Mouse (Mus musculus) inflammation-experienced regulatory T-cells, adult 6 months (primary cell): ENCODE measurements around the gene Oasl1. TPM values are rescaled to one million over a fixed set of nuclear protein-coding genes. Genes with fewer than 3 reads are reported as not detected.
"Not testable (repeated sequence)": the region's sequence is repeated elsewhere in the genome, so short reads cannot be mapped to it uniquely, and the experiment has no call there.

Source experiments
- ATAC-seq: one replicate; pipeline ENCODE4 v1.8.0; 2017
- polyA plus RNA-seq, 3 experiments: library from polyadenylated mRNA; unstranded; fragments of 100-300 nt; shearing (Covaris generic); gene quantifications; one replicate each; pipeline ENCODE4 v1.2.1; 2017

Oasl1 gene
- 1 to 10 TPM; 1.9 to 3.9 (median 2.6) TPM for polyA plus RNA-seq

DNA sequence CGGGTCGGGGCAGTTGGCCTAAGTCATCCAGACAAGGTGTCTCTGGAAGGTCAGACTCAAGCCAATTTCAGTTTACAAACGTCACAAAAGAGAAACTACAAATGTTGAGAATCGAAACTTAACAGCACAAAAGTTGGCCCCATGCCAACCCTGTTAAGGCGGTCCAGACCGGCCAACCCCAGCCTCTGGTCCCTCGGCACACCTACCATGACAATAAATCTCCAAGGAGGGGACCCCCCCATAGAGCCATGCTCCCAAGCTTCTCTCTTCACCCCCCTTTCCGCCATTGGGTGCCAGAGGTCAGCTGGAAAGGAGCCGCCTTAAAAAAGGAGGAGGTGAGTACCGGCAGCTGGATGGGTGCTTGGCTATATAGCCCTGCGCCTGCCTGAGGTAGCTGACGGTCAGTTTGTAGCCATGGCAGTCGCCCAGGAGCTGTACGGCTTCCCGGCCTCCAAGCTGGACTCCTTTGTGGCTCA lies at the start of gene Oasl1:
Oasl1 (plus strand) TSS at position 243 of the 476 bp plus-strand sequence.
- ATAC-seq = no peak

DNA sequence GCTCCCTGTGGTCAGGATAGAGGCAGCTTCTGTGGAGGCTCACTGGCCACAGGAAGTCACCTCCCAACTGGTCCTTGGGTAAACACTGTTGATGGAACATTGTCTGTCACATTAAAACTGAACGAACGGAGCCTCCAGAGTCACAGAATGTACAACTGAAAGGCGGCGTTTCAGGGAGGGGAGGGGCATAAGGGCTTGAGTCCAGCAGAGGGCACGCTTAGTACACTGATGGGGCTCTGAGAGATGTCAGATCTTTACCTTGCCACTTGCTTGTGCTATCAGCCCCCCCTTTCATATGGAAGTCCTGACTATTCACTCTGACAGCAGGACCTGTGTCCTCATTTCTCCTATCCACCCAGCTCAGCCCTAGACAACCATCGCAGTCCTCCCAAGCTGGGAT lies 47.2 kb upstream of the Oasl1 start:
- no peak for ATAC-seq

GRCm38 (mm10) chr5:114876331-114876730 lies 46.7 kb upstream of the Oasl1 start:
- ATAC-seq = no peak

GRCm38 (mm10) chr5:114877487-114877886 lies 45.6 kb upstream of the Oasl1 start:
- no peak for ATAC-seq

- ATAC-seq = no peak
Observed at GRCm38 (mm10) chr5:114879399-114879798, 43.6 kb upstream of the Oasl1 start.

DNA sequence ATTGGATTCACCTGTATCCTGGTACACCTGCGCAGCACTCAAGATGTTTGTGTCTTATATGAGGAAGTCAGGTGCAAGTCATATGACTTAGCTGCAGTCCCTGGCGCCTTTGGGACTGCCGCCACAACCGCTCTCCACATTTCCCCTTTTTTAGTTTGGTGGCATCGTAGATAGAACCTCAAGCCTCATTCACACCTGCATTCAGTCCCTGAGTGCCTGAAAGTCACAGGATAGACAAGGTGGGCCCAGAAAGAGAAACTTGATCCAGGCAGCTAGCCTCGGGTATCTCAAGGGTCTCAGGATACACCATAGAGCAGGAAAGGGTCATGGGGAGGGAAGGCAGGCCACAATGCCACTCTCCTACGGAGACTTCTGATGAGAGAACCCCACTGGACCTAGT lies 40.7 kb upstream of the Oasl1 start:
- not testable (repeated sequence) for ATAC-seq

- ATAC-seq = no peak
Observed at GRCm38 (mm10) chr5:114883022-114883421, 40.0 kb upstream of the Oasl1 start.

DNA sequence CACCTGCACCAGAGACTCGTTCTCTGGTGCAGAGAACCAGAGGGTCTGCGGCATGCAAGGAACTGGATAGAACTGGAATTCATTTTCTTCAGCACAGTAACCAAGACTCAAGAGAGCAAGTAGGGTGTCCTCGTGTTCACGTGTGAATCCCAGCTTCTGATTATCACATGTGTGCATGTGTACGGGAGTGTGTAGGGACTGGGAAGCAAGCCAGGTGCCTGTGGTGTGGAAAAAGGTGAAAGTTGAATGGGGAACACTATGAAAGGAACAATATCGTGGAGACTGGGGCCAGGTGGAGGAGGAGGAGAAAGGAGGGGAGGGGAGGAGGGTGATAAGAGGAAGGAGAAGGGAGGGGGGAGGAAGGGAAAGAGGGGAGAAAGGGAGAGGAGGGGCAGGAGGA lies 36.2 kb upstream of the Oasl1 start:
- no peak for ATAC-seq

- no peak for ATAC-seq
Observed at GRCm38 (mm10) chr5:114888995-114889394, 34.0 kb upstream of the Oasl1 start.

GRCm38 (mm10) chr5:114895542-114895941 lies 27.5 kb upstream of the Oasl1 start:
- no peak for ATAC-seq

DNA sequence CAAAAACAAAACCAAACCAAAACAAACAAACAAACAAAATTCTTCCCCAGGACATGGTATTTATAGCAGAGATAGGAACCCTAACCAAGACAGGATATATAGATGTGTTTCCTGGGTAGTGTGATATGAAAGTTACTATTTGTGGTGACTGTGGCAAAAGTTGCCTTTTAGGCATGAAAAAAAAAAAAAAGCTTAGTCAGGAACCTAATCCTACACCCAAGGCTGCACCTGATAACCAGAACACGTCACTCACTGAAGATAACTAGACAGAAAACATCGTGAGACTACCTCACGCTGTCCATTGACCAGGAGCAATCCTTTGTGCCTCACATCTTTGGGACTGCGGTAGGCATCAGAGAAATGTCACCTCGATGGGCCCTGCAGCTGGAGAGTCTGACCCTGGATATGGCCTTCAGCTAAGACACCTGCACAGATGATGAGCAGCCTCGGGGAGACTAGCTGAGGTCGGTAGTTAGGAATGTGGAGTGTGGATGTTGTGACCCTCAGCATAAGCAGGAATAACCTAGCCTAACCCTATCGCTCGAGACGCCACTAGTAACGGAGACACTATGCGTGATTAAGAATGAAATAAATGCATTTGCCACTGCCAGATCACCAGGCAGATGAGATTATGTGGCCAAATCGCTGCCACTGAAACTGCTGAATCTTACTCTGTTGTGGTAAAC lies 26.2 kb upstream of the Oasl1 start, which contains the start of gene Oasl2:
Oasl2 (plus strand) TSS at position 249 of the 686 bp plus-strand sequence.
- peak; percentile 44 for ATAC-seq

DNA sequence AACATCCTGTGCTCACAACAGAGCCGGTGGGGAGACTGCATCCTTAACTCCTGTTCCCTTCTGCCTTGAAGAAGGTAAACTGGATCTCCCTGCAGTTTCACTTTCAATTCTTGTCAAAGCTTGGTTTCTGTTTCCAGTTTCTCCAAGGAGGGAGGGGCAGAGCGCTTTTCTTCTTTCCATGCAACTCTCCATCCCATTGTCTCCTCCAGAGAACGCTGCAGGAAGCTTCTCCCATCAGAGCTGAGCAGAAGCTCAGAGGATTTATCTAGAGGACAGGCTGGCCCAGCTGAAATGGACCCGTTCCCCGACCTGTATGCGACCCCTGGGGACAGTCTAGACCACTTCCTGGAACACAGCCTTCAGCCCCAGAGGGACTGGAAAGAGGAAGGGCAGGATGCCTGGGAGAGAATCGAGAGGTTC lies 25.7 kb upstream of the Oasl1 start:
- ATAC-seq = peak; percentile 94

- no peak for ATAC-seq
Observed at GRCm38 (mm10) chr5:114898857-114899256, 24.2 kb upstream of the Oasl1 start.

- no peak for ATAC-seq
Observed at GRCm38 (mm10) chr5:114902413-114902812, 20.6 kb upstream of the Oasl1 start.

DNA sequence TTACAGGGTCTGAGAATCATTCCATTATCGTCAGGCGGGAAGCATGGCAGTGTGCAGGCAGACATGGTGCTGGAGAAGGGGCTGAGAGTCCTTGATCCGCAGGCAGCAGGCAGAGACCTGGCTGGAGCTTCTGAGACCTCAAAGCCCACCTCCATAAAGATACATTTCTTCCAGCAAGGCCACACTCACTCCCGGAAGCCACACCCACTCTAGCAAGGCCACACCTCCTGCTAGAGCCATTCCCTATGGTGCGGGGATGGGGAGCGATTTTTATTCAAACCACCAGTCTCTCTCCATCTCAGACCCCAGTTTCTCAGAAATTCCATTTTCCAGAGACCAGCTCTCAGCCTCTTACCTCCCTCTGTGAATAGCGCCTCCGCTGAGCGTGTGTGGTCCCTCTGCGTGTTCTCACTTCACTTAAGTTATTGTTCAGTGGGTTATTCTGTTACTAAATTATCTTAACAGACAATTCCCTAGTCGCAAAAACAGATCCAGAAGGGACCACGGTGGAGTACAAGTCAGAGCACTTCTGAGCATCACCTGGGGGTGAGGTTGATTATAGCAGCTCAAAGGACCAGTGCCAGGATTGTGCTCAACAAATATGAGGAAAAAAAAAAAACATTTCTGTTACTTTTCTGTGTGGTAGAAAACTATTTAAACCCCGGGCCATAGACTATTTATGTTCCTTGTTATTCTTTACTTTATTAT lies 14.3 kb upstream of the Oasl1 start:
- no peak for ATAC-seq

DNA sequence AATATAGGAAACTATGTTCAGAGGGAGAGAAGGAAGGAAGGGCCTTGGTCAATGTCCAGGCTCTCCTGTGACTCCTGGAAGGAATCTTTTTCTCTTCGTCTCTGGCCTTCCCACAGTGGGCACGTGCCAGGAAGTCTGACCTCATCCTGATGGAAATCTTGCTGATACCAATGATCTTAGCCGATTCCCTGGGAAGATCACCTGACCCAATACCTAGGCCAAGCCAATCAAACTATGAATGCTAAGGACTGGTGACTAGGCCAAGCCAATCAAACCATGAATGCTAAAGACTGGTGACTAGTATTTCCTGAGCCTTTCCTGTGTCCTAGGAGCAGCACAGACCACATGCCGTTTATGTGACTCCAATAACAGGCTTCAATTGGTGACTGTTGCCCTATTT lies 9.4 kb upstream of the Oasl1 start:
- no peak for ATAC-seq

GRCm38 (mm10) chr5:114914855-114915254 lies 8.2 kb upstream of the Oasl1 start:
- no peak for ATAC-seq

DNA sequence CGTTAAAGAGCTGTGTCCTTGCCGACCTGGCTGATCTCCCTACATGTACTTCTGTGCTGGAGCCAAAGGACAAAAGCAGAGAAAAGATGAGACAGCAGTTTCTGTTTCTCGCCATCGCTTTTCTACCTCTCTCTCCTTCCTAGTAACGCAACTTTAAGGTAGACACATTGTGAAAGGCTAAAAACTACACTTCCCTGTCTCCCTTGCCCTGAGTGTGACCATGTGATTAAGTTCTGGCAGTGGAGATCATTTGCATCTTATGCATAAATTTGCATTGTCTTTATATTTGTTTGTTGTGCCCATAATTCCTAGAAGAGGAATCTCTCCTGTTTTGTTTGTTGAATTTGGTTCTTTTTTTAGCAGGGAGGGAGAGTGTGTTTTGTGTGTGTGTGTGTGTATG lies 7.2 kb upstream of the Oasl1 start:
- ATAC-seq = no peak

DNA sequence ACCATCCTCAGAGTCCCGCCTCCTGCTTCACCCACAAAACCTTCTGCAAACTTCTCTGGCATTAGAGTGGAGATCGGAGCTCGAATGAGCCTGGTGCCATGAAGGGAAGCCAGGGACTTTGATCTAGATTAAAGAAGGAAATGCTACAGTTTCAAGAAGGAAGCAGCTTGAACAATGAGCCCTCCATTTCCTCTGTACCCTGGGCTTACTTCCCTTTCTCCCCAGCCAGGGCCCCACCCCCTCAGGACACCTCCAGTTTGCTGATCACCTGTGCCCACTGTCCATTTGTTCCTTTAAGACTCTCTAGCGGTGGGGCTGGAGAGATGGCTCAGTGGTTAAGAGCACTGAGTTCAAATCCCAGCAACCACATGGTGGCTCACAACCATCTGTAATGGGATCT lies 6.3 kb upstream of the Oasl1 start:
- no peak for ATAC-seq

GRCm38 (mm10) chr5:114917357-114917756 lies 5.7 kb upstream of the Oasl1 start:
- not testable (repeated sequence) for ATAC-seq

GRCm38 (mm10) chr5:114921551-114922365 lies 1.3 kb upstream of the Oasl1 start:
- peak; percentile 91 for ATAC-seq

GRCm38 (mm10) chr5:114922366-114922731 lies 691 bp upstream of the Oasl1 start:
- no peak for ATAC-seq

DNA sequence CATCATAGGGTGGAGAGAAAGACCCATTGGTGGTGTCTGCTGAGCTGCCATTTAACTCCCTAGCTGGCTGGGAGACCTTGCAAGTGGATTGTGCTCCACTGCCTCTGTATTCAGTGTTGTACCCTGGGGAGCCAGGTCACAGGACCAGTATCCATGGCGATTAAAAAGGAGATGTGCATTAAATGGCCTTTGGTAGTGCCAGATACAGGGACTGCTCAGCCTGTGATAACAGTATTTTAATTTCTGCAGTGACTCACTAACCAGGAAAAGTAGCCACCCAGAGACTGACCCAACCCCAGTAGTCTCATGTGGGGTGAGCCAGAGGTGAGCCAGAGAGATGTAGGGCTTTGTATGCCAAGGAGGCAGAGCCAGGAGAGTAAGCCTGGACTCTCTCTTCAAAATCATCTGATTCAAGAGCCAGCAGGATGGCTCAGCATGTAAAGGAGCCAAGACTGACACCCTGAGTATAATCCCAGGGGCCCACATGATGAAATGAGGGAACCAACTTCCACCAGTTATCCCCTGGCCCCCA lies 3.2 kb downstream of the Oasl1 start:
- ATAC-seq = no peak
